Mouse (Mus musculus) lung, embryonic 15.5 days (tissue): ENCODE data around the gene BC035044. TPM values are rescaled to one million over a fixed set of nuclear protein-coding genes. Genes with fewer than 3 reads are reported as not detected.

Experiments
- ATAC-seq: fragments of 200-750 bp; cut with Nextera tagmentation; 2 replicates; pipeline ENCODE4 v1.8.0; 2017; ENCODE audit warnings: moderate number of reproducible peaks, borderline replicate concordance; ENCODE audit not compliant: low FRiP score, low TSS enrichment; ENCODE audit errors: extremely low read depth
- H3K27ac ChIP-seq: fragments of 300-500 bp; sonication (generic); 2 replicates; pipeline ENCODE4 v1.5.1; 2015; ENCODE audit warnings: moderate library complexity, mild to moderate bottlenecking, inconsistent platforms
- H3K27me3 ChIP-seq: fragments of 300-500 bp; sonication (generic); 2 replicates; pipeline ENCODE4 v1.6.1; 2015; ENCODE audit warnings: inconsistent platforms
- H3K36me3 ChIP-seq: fragments of 300-500 bp; sonication (generic); 2 replicates; pipeline ENCODE4 v1.6.1; 2015; ENCODE audit warnings: inconsistent platforms
- H3K4me1 ChIP-seq: fragments of 300-500 bp; sonication (generic); 2 replicates; pipeline ENCODE4 v1.6.1; 2015; ENCODE audit warnings: inconsistent platforms
- H3K4me2 ChIP-seq: fragments of 300-500 bp; sonication (generic); 2 replicates; pipeline ENCODE4 v1.6.1; 2015; ENCODE audit warnings: inconsistent platforms, mild to moderate bottlenecking, moderate library complexity
- H3K4me3 ChIP-seq: fragments of 300-500 bp; sonication (generic); 2 replicates; pipeline ENCODE4 v1.5.1; 2015; ENCODE audit warnings: mild to moderate bottlenecking, inconsistent platforms
- H3K9ac ChIP-seq: fragments of 300-500 bp; sonication (generic); 2 replicates; pipeline ENCODE4 v1.6.1; 2015; ENCODE audit warnings: inconsistent platforms
- H3K9me3 ChIP-seq: fragments of 300-500 bp; sonication (generic); 2 replicates; pipeline ENCODE4 v1.6.1; 2016; ENCODE audit warnings: inconsistent platforms
- WGBS: fragments of 180-500 bp; shearing (Covaris S2); methylation state at CpG from one replicate; pipeline ENCODE4 v1.1.7; 2015; 5-methylcytosine and 5-hydroxymethylcytosine counted together
- polyA plus RNA-seq: library from polyadenylated mRNA; unstranded; fragments of >200 nt; fragmentation: Nextera tagmentation; extraction: Ambion mirVana; gene quantifications from 2 replicates; pipeline ENCODE4 v1.2.1, GENCODE M21; 2015

Gene BC035044
- polyA plus RNA-seq, 1 experiment from 2014 or later: 1.4 TPM

- no peaks in the 10 kb centered on the region for H3K27me3 ChIP-seq
- peak overlapping the region; percentile 69 for H3K4me3 ChIP-seq
- peaks cover 16% of the 10 kb centered on the region for H3K4me1 ChIP-seq
- no peaks in the 10 kb centered on the region for H3K36me3 ChIP-seq
- H3K4me2 ChIP-seq: peak overlapping the region; percentile 71
- under 1% methylated on average over 49 of the region's 49 CpGs for WGBS
- H3K9ac ChIP-seq: peak overlapping the region; percentile 76
- no peaks in the 10 kb centered on the region for H3K9me3 ChIP-seq
- H3K27ac ChIP-seq: peak overlapping the region; percentile 98
- peak; percentile 70 for ATAC-seq
Observed at GRCm38 (mm10) chr6:128838342-128839265, 52.3 kb downstream of the BC035044 start.

DNA sequence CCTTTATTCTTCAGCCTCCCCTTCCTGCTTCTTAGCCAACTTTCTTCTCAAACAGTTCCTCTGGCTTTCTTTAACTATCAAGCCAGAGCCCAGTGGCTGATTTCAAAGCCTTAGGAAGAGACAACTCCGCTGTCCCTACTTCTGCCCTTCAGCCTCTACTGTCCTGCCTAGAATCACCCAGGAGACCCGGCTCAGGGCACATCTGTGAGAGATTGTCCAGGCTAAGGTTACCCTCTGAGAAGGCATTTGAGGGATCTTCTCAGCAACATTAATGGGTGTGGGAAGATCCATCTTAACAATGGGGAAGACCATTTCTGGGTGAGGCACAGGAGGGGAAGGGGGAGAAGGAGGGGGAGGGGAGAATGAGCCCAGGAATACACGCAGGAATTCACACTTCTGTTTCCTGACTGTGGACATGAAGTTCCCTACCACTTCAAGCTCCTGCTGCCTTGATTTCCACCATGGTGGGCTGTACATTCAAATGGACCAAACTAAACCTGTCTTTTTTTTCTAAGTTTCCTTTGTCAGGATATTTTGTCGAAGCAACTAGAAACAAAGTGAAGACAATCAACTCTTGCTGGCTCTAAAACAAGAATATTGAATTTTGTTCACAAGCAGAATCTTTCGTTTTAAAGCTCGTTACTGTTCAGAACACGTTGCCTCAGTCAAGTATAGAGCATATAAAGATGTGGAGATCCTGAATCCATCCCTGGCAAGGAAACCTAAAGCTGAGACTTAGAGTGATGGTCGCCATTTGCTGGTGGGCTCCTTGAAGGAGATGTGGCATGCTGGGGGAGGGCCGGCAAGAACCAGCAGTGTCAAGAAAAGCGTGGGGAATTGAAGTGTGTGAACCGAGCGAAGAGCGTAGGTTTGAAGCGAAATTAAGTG is 53.2 kb downstream of the BC035044 start:
- Histone ChIP-seq H3K36me3 (no peaks in the 10 kb centered on the region), H3K9me3 (no peaks in the 10 kb centered on the region), H3K27me3 (no peaks in the 10 kb centered on the region), H3K9ac (peak overlapping the region; percentile 52), H3K4me2 (peak overlapping the region; percentile 71), H3K27ac (peak overlapping the region; percentile 98), H3K4me3 (peak overlapping the region; percentile 69), H3K4me1 (peaks cover 16% of the 10 kb centered on the region)
- WGBS: 2% methylated on average over 14 of the region's 14 CpGs
- peak; percentile 9; the same call in 1 of the 2 replicates for ATAC-seq

DNA sequence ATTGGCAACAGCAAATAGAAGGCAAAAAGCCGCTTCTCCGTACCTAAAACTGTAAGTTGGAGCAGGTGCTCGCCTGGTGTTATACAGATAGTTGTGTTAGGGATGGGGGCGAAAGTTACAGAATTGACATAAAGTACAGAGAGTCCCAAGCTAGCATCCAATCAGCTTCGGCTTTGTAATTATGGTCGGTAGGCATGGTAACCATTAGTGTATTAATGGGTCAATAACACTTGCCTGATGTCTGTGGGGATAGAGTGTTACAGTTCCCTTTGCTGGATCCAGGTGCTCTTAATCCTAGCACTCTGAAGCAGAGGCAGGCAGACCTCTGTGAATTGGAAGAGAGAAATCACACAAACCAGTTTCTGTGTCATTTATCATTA is 54.0 kb downstream of the BC035044 start:
- H3K27me3 ChIP-seq: no peaks in the 10 kb centered on the region
- peak overlapping the region; percentile 71 for H3K4me2 ChIP-seq
- H3K36me3 ChIP-seq: no peaks in the 10 kb centered on the region
- WGBS: 85% methylated on average over 6 of the region's 6 CpGs
- no peak overlapping the region for H3K9ac ChIP-seq
- ATAC-seq: no peak
- H3K9me3 ChIP-seq: no peaks in the 10 kb centered on the region
- H3K27ac ChIP-seq: no peak overlapping the region
- peak overlapping the region; percentile 69; the same call in 1 of the 2 replicates for H3K4me3 ChIP-seq
- peaks cover 11% of the 10 kb centered on the region for H3K4me1 ChIP-seq

DNA sequence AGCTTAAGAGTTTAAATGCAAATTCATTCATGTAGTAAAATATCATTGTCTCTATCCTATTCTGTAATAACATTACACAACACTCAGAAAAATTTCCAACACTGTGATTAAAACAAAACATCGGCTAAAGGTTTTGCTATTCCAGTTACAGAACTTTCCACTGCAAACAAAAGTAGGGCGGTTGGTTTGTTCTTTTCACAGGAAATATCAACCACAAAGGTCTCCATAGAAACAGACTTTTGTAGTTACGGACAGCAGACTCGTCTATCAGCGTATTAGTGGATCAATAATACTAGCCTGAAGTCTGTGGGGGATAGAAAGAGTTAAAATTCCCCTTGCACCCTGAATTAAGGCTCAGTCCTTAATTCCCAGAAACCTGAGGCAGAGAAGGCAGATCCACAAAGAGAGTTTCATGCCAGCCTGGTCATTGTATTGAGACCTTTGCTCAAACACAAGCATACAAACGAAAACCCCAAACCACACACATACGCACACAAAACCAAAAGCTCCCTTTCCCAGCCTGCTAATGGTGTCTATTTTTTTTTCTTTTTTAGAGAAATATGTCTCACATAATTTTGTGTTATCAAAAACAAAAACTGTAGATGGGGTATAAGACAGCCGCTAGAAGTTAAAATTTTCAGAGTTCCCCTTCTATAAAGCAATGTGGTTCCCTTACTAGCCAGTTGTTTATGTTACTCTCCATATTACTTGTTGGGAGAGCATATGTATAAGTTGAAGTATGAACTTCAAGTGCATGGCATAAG is 54.6 kb downstream of the BC035044 start:
- WGBS: 76% methylated on average over 8 of the region's 8 CpGs
- Histone ChIP-seq H3K4me3 (no peak overlapping the region), H3K9ac (no peak overlapping the region), H3K4me1 (peaks cover 6% of the 10 kb centered on the region), H3K27ac (no peak overlapping the region), H3K4me2 (no peak overlapping the region), H3K36me3 (no peaks in the 10 kb centered on the region), H3K9me3 (no peaks in the 10 kb centered on the region), H3K27me3 (no peaks in the 10 kb centered on the region)
- ATAC-seq: no peak

DNA sequence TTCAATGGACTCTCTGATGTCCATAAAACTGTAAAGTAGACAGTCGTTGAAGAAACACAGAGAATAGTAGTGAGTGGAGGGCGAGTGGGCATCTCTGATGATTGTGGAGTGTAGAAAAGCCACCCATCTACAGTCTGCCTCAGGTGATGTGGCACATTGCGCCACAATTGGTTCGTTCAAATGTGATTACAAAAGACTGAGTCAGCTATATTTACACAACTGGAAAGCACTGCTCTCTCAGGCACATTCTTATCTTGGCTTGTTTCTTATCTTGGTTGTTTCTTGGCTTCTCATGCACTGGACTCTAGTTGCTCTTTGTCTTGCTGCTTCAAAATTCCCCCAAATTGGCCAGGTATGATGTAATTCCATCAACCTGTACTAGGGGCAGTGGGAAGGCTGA is 55.4 kb downstream of the BC035044 start:
- Histone ChIP-seq H3K9ac (no peak overlapping the region), H3K9me3 (no peaks in the 10 kb centered on the region), H3K27me3 (no peaks in the 10 kb centered on the region), H3K4me1 (peaks cover 6% of the 10 kb centered on the region), H3K4me3 (no peak overlapping the region), H3K36me3 (no peaks in the 10 kb centered on the region), H3K27ac (no peak overlapping the region), H3K4me2 (no peak overlapping the region)
- 59% methylated on average over 4 of the region's 4 CpGs for WGBS
- no peak for ATAC-seq

GRCm38 (mm10) chr6:128833046-128833445 is 57.9 kb downstream of the BC035044 start:
- Histone ChIP-seq H3K9me3 (no peaks in the 10 kb centered on the region), H3K4me2 (no peak overlapping the region), H3K27ac (no peak overlapping the region), H3K4me1 (peaks cover 10% of the 10 kb centered on the region; the same call in 1 of the 2 replicates), H3K27me3 (no peaks in the 10 kb centered on the region), H3K36me3 (no peaks in the 10 kb centered on the region), H3K9ac (no peak overlapping the region), H3K4me3 (no peak overlapping the region)
- WGBS: 75% methylated on average over 10 of the region's 10 CpGs
- ATAC-seq: no peak

- ATAC-seq: no peak
- no peaks in the 10 kb centered on the region for H3K27me3 ChIP-seq
- no peaks in the 10 kb centered on the region for H3K9me3 ChIP-seq
- WGBS: 48% methylated on average over 4 of the region's 4 CpGs
- no peak overlapping the region for H3K4me3 ChIP-seq
- no peak overlapping the region for H3K27ac ChIP-seq
- H3K36me3 ChIP-seq: no peaks in the 10 kb centered on the region
- H3K9ac ChIP-seq: no peak overlapping the region
- 0 out of 2 replicates have a peak, but pooled peaks cover 5% of the 10 kb centered on the region for H3K4me1 ChIP-seq
- H3K4me2 ChIP-seq: no peak overlapping the region
Observed at GRCm38 (mm10) chr6:128829837-128830236, 61.1 kb downstream of the BC035044 start.

GRCm38 (mm10) chr6:128826781-128827180 is 64.1 kb downstream of the BC035044 start:
- WGBS: 73% methylated on average over 3 of the region's 3 CpGs

DNA sequence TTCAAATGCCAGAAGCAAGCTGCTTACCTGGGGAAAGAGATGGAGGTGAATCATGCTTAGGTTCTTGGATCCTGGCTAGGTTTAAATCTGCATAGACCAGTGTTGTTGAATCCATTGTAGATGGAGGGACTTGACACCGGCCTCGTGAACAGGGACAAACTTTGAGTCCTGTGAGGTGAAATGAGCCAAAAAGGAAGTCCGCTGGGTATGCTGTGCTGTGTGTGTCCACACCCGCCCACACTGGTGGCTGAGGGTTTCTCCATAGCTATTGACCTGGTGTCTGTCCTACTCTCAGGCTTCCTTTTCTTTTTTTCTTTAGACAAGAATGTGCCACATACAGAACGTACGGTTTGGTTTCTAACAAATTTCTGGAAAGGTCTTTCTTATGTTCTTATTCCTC is 64.8 kb downstream of the BC035044 start, which contains the start of the genes Gm44511 and Klrb1b:
TSS of gene Gm44511 (minus strand) at position 184 of the 400 bp plus-strand sequence.
TSS of gene Klrb1b (minus strand) at position 200 of the 400 bp plus-strand sequence.
- ATAC-seq: no peak
- H3K27me3 ChIP-seq: no peaks in the 10 kb centered on the region
- H3K9me3 ChIP-seq: no peaks in the 10 kb centered on the region
- no peak within 1 kb of the TSS for H3K4me3 ChIP-seq
- H3K27ac ChIP-seq: no peak within 1 kb of the TSS
- H3K4me2 ChIP-seq: no peak within 1 kb of the TSS
- no peak within 1 kb of the TSS for H3K9ac ChIP-seq
- H3K4me1 ChIP-seq: 0 out of 2 replicates have a peak, but pooled peaks cover 5% of the 10 kb centered on the region
- H3K36me3 ChIP-seq: no peaks in the 10 kb centered on the region
- WGBS: 77% methylated on average over 6 of the region's 6 CpGs

More at GRCm38 (mm10) chr6:128826781-128827180, 64.1 kb downstream of the BC035044 start:
- H3K27me3 ChIP-seq: no peaks in the 10 kb centered on the region
- H3K4me3 ChIP-seq: no peak overlapping the region
- no peak overlapping the region for H3K27ac ChIP-seq
- ATAC-seq: no peak
- H3K4me1 ChIP-seq: 0 out of 2 replicates have a peak, but pooled peaks cover 5% of the 10 kb centered on the region
- H3K36me3 ChIP-seq: no peaks in the 10 kb centered on the region
- H3K9me3 ChIP-seq: no peaks in the 10 kb centered on the region
- H3K9ac ChIP-seq: no peak overlapping the region
- H3K4me2 ChIP-seq: no peak overlapping the region

DNA sequence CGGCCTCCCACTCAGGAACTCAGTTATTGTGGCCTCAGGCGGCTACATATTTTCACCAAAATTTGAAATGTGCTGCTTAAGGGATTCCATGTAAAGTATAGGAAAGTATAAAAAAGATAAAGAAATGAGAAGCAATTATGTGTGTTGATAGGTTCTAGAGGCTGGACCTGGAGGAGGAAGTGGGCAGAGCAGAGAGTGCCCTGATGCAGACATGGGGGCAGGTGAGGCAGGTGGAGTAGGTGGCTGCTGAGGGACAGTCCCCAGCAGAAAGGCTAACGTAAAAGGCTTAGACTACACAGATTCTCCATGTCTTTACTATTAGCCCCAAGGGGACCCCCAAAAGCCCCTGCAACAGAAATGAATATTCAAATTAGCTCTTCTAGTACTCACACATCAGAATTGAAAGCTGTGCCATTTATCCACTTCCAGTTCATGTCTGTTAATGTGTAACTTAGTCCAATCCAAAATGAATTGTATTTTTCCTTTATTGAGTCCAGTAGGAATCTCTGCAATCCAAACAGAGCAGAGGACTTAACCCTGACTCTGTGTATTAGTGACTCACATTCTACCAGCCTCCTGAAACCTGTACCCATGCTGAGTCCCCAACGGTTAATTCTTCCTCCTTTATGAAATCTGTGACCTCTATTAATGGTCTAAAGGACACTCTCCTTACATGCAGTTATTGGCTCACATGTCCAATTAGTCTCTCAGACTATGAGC is 72.7 kb downstream of the BC035044 start:
- ATAC-seq: no peak
- Histone ChIP-seq H3K4me3 (no peak overlapping the region), H3K27me3 (no peaks in the 10 kb centered on the region), H3K36me3 (no peaks in the 10 kb centered on the region), H3K27ac (no peak overlapping the region), H3K9me3 (no peaks in the 10 kb centered on the region), H3K4me1 (peaks cover 3% of the 10 kb centered on the region; the same call in 1 of the 2 replicates), H3K4me2 (no peak overlapping the region), H3K9ac (no peak overlapping the region)
- WGBS: 77% methylated on average over 4 of the region's 4 CpGs
